Mouse (Mus musculus): ENCODE measurements around the gene Ntn1. TPM values are rescaled to one million over a fixed set of nuclear protein-coding genes. Genes with fewer than 3 reads are reported as not detected.

Gene Ntn1
- polyA plus RNA-seq, 1 experiment from 2014 or later = 1.6 TPM

GRCm38 (mm10) chr11:68185647-68186046 lies 215.0 kb downstream of the Ntn1 start:
- H3K4me3 ChIP-seq (ENCODE audit: inconsistent target) = no peak overlapping the region
- 95% methylated on average over 3 of the region's 3 CpGs for WGBS (ENCODE audit: missing documents)
- no peak overlapping the region for H3K27ac ChIP-seq
- no peaks in the 10 kb centered on the region for H3K79me2 ChIP-seq (ENCODE audit: inconsistent target)
- H3K36me3 ChIP-seq (ENCODE audit: inconsistent target) = no peaks in the 10 kb centered on the region

GRCm38 (mm10) chr11:68177415-68177814 lies 223.2 kb downstream of the Ntn1 start:
- WGBS (ENCODE audit: missing documents) = 97% methylated on average over 7 of the region's 7 CpGs
- no peaks in the 10 kb centered on the region for H3K79me2 ChIP-seq (ENCODE audit: inconsistent target)

GRCm38 (mm10) chr11:68176550-68176949 lies 224.1 kb downstream of the Ntn1 start:
- Histone ChIP-seq H3K27ac (no peak overlapping the region), H3K4me3 (ENCODE audit: inconsistent target) (no peak overlapping the region)
- WGBS (ENCODE audit: missing documents) = 77% methylated on average over 4 of the region's 4 CpGs

More at GRCm38 (mm10) chr11:68177415-68177814, 223.2 kb downstream of the Ntn1 start:
- H3K36me3 ChIP-seq (ENCODE audit: inconsistent target) = no peaks in the 10 kb centered on the region
- no peak overlapping the region for H3K4me3 ChIP-seq (ENCODE audit: inconsistent target)
- no peak overlapping the region for H3K27ac ChIP-seq

GRCm38 (mm10) chr11:68172648-68173045 lies 228.0 kb downstream of the Ntn1 start:
- Histone ChIP-seq H3K79me2 (ENCODE audit: inconsistent target) (no peaks in the 10 kb centered on the region), H3K27ac (no peak overlapping the region), H3K4me3 (ENCODE audit: inconsistent target) (no peak overlapping the region), H3K36me3 (ENCODE audit: inconsistent target) (no peaks in the 10 kb centered on the region)
- WGBS (ENCODE audit: missing documents) = no CpG with 5 or more reads among the region's 4 CpGs

More at GRCm38 (mm10) chr11:68176550-68176949, 224.1 kb downstream of the Ntn1 start:
- H3K79me2 ChIP-seq (ENCODE audit: inconsistent target) = no peaks in the 10 kb centered on the region
- H3K36me3 ChIP-seq (ENCODE audit: inconsistent target) = no peaks in the 10 kb centered on the region

GRCm38 (mm10) chr11:68171973-68172647 lies 228.5 kb downstream of the Ntn1 start:
- no peak overlapping the region for H3K4me3 ChIP-seq (ENCODE audit: inconsistent target)
- H3K36me3 ChIP-seq (ENCODE audit: inconsistent target) = no peaks in the 10 kb centered on the region
- WGBS (ENCODE audit: missing documents) = 91% methylated on average over 7 of the region's 7 CpGs
- no peak overlapping the region for H3K27ac ChIP-seq
- H3K79me2 ChIP-seq (ENCODE audit: inconsistent target) = no peaks in the 10 kb centered on the region

GRCm38 (mm10) chr11:68168427-68168826 lies 232.2 kb downstream of the Ntn1 start:
- Histone ChIP-seq H3K4me3 (ENCODE audit: inconsistent target) (no peak overlapping the region), H3K79me2 (ENCODE audit: inconsistent target) (no peaks in the 10 kb centered on the region), H3K27ac (no peak overlapping the region), H3K36me3 (ENCODE audit: inconsistent target) (no peaks in the 10 kb centered on the region)
- WGBS (ENCODE audit: missing documents) = 94% methylated on average over 4 of the region's 4 CpGs

GRCm38 (mm10) chr11:68164408-68164807 lies 236.2 kb downstream of the Ntn1 start:
- 94% methylated on average over 5 of the region's 5 CpGs for WGBS (ENCODE audit: missing documents)
- Histone ChIP-seq H3K36me3 (ENCODE audit: inconsistent target) (no peaks in the 10 kb centered on the region), H3K79me2 (ENCODE audit: inconsistent target) (no peaks in the 10 kb centered on the region), H3K4me3 (ENCODE audit: inconsistent target) (no peak overlapping the region), H3K27ac (no peak overlapping the region)

- Histone ChIP-seq H3K79me2 (ENCODE audit: inconsistent target) (no peaks in the 10 kb centered on the region), H3K27ac (no peak overlapping the region), H3K36me3 (ENCODE audit: inconsistent target) (no peaks in the 10 kb centered on the region), H3K4me3 (ENCODE audit: inconsistent target) (no peak overlapping the region)
- WGBS (ENCODE audit: missing documents) = 95% methylated on average over 4 of the region's 4 CpGs
Observed at GRCm38 (mm10) chr11:68159867-68160266, 240.8 kb downstream of the Ntn1 start.

Other genes with a start within 250 kb of the Ntn1 start
- gene Pik3r5, start 31.3 kb upstream of the Ntn1 start, polyA plus RNA-seq (2018) = 65.4 to 120 TPM (median 103 TPM) in 3 replicates
- 6.7 to 17.9 TPM (median 11.0 TPM) in 3 replicates for gene Pik3r6, start 102.2 kb upstream of the Ntn1 start, polyA plus RNA-seq (2018)
- 0.13 TPM in 1 of 3 replicates, not detected in the others for gene Mfsd6l, start 155.4 kb upstream of the Ntn1 start, polyA plus RNA-seq (2018)
- gene Ccdc42, start 186.2 kb upstream of the Ntn1 start, polyA plus RNA-seq (2018) = not detected in 3 replicates

All from macrophage (primary cell).